Mouse (Mus musculus) lung, embryonic 14.5 days (tissue): ENCODE data around the gene Qk. TPM values are rescaled to one million over a fixed set of nuclear protein-coding genes. Genes with fewer than 3 reads are reported as not detected.

Experiments used
- ATAC-seq: fragments of 200-750 bp; cut with Nextera tagmentation; 2 replicates; pipeline ENCODE4 v1.8.0; 2017; ENCODE audit warnings: mild to moderate bottlenecking, moderate TSS enrichment, moderate library complexity; ENCODE audit not compliant: insufficient read depth
- DNase-seq: peaks from one replicate; pipeline ENCODE4 v3.0.0-alpha.2; 2015
- H3K27ac ChIP-seq: fragments of 300-500 bp; sonication (generic); 2 replicates; pipeline ENCODE4 v1.5.1; 2014; ENCODE audit warnings: low read depth, mild to moderate bottlenecking, moderate library complexity
- H3K27me3 ChIP-seq: fragments of 300-500 bp; sonication (generic); 2 replicates; pipeline ENCODE4 v1.6.1; 2014; ENCODE audit warnings: low read length, control low read depth; ENCODE audit not compliant: insufficient read depth
- H3K36me3 ChIP-seq: fragments of 300-500 bp; sonication (generic); 2 replicates; pipeline ENCODE4 v1.6.1; 2014; ENCODE audit warnings: control low read depth; ENCODE audit not compliant: insufficient read depth
- H3K4me1 ChIP-seq: fragments of 300-500 bp; sonication (generic); 2 replicates; pipeline ENCODE4 v1.6.1; 2014; ENCODE audit warnings: antibody characterized with exemption, control low read depth; ENCODE audit not compliant: insufficient read depth
- H3K4me2 ChIP-seq: fragments of 300-500 bp; sonication (generic); 2 replicates; pipeline ENCODE4 v1.6.1; 2014; ENCODE audit warnings: mild to moderate bottlenecking
- H3K4me3 ChIP-seq: fragments of 300-500 bp; sonication (generic); 2 replicates; pipeline ENCODE4 v1.5.1; 2014; ENCODE audit warnings: low read depth, low read length
- H3K9ac ChIP-seq: fragments of 300-500 bp; sonication (generic); 2 replicates; pipeline ENCODE4 v1.6.1; 2014
- H3K9me3 ChIP-seq: fragments of 300-500 bp; sonication (generic); 2 replicates; pipeline ENCODE4 v1.6.1; 2016; ENCODE audit warnings: low read depth, low read length, control low read depth
- CTCF ChIP-seq: IDR thresholded peaks from 2 replicates; pipeline ENCODE4 v1.5.1; 2016; ENCODE audit warnings: antibody characterized with exemption, low read depth
- WGBS: fragments of 180-500 bp; shearing (Covaris S2); extraction: QIAGEN DNeasy Blood & Tissue Kit; methylation state at CpG from one replicate; pipeline ENCODE4 v1.1.7; 2014; 5-methylcytosine and 5-hydroxymethylcytosine counted together
- polyA plus RNA-seq: library from polyadenylated mRNA; unstranded; fragments of >200 nt; fragmentation: Nextera tagmentation; extraction: Ambion mirVana; gene quantifications from 2 replicates; pipeline ENCODE4 v1.2.1, GENCODE M21; 2014

Gene Qk
- polyA plus RNA-seq, 1 experiment from 2014 or later = 49.7 TPM

- ATAC-seq (peak; percentile 54), DNase-seq (peak; percentile 88)
- Histone ChIP-seq H3K9ac (peak overlapping the region; percentile 99), H3K4me1 (peaks cover 11% of the 10 kb centered on the region), H3K27ac (peak overlapping the region; percentile 99), H3K4me3 (peak overlapping the region; percentile 85), H3K27me3 (no peaks in the 10 kb centered on the region), H3K4me2 (peak overlapping the region; percentile 60), H3K36me3 (no peaks in the 10 kb centered on the region), H3K9me3 (no peaks in the 10 kb centered on the region)
- under 1% methylated on average over 79 of the region's 153 CpGs for WGBS
- TF ChIP-seq CTCF = no peak
Observed at GRCm38 (mm10) chr17:10318561-10319430, 858 bp downstream of the Qk start.

DNA sequence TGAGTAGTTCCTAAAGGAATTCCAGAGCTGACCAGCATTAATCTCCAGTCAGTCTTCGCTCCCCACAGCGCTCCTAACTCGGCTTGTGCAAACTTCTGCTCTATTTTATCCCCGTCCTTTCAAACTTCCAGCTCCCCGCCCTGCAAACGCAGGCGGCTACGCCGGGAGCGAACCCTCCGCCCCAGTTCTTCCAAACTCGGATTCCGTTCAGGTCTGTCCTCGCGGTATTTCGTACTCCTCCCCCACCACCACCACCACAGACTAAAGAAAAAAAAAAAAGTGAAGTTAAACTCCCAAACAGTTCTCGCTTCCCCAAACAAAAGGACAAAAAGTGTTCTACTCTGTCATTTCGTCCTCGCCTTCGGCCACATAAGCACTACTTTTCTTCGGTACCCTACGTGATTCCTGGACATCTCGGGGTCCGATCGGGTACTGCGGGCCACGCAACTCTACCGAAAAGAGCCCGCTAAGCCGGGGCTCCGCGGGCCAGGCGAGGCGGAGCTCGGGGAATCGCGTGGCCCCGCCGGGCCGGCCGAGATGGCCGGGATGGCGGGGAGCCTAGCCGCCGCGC, 1.6 kb downstream of the Qk start:
- under 1% methylated on average over 46 of the region's 46 CpGs for WGBS
- Histone ChIP-seq H3K27ac (peak overlapping the region; percentile 99), H3K9ac (peak overlapping the region; percentile 99), H3K4me3 (peak overlapping the region; percentile 85), H3K4me2 (peak overlapping the region; percentile 60), H3K27me3 (no peaks in the 10 kb centered on the region), H3K4me1 (peaks cover 11% of the 10 kb centered on the region), H3K9me3 (no peaks in the 10 kb centered on the region), H3K36me3 (no peaks in the 10 kb centered on the region)
- no peak for TF ChIP-seq CTCF
- ATAC-seq (peak; percentile 41), DNase-seq (peak; percentile 85)

DNA sequence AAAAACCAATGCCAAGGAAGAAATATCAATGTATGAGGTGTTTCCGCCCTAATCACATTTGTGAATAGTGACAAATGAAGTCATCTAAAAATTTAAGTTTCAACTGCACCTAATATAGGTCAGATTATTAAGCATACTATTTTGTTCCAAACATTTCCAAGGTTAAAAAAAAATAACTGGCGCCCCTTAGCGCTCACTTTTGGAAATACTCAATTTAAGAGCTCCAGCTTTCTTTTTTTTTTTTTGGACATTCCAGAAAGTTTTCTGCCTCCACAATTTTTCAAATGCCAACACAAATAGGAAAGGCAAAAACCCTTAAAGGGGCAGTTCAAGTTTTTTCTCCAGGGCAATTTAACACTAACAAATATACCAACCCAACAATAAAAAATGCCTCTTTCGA, 2.5 kb downstream of the Qk start:
- peak; percentile 96 for DNase-seq
- WGBS = 4% methylated on average over 4 of the region's 4 CpGs
- Histone ChIP-seq H3K4me1 (peaks cover 17% of the 10 kb centered on the region), H3K9ac (peak overlapping the region; percentile 99), H3K4me2 (peak overlapping the region; percentile 60), H3K36me3 (no peaks in the 10 kb centered on the region), H3K27ac (peak overlapping the region; percentile 99), H3K27me3 (no peaks in the 10 kb centered on the region), H3K4me3 (peak overlapping the region; percentile 85), H3K9me3 (no peaks in the 10 kb centered on the region)
- TF ChIP-seq CTCF = peak; percentile 53
- no peak for ATAC-seq

DNA sequence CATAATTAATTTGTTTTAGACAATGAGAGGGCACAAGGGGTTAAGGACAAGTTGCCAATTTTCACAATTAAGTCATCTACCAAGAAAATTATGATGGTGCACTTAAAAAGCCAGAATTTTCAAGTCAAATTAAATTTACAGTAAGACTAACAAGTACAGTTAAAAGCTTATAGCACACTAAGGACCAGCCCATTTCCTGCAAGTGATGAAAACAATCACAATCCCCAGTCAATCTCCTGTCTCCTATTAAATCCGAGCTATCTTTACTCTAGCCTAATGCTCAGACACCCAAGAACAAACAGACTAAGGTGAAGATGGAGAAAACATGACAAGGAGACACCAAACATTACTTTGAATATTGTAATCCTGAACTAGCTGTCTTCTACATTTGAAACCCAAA, 3.2 kb downstream of the Qk start:
- no peaks in the 10 kb centered on the region for H3K36me3 ChIP-seq
- H3K4me3 ChIP-seq = peak overlapping the region; percentile 85
- H3K9me3 ChIP-seq = no peaks in the 10 kb centered on the region
- DNase-seq (no peak), ATAC-seq (no peak)
- H3K4me2 ChIP-seq = peak overlapping the region; percentile 60
- no peaks in the 10 kb centered on the region for H3K27me3 ChIP-seq
- H3K4me1 ChIP-seq = peaks cover 10% of the 10 kb centered on the region
- peak overlapping the region; percentile 7; the same call in 1 of the 2 replicates for H3K27ac ChIP-seq
- WGBS = 0% methylated on average over 1 of the region's 1 CpGs
- TF ChIP-seq CTCF = no peak
- H3K9ac ChIP-seq = peak overlapping the region; percentile 10

DNA sequence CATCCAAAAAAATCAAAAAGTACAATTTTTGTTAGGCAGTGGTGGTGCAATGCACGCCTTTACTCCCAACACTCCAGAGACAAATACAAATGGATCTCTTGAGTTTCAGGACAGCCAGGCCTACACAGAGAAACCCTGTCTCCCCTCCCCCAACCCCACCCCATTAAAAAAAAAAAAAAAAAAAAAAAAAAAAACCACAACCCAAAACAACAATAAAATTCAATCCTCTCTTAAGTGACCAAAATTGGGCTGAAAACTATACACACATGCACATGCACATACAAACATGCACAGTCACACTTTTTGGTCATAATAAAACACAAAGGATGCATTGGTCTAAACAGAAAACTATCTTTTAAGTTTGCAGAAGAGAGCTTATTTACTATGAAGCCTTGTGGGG, 9.6 kb downstream of the Qk start:
- Histone ChIP-seq H3K27ac (no peak overlapping the region), H3K4me3 (no peak overlapping the region), H3K9ac (no peak overlapping the region), H3K4me1 (0 out of 2 replicates have a peak, but pooled peaks cover 6% of the 10 kb centered on the region), H3K9me3 (no peaks in the 10 kb centered on the region), H3K36me3 (no peaks in the 10 kb centered on the region), H3K4me2 (no peak overlapping the region), H3K27me3 (no peaks in the 10 kb centered on the region)
- DNase-seq (no peak), ATAC-seq (no peak)
- WGBS = 43% methylated on average over 1 of the region's 1 CpGs
- TF ChIP-seq CTCF = no peak

DNA sequence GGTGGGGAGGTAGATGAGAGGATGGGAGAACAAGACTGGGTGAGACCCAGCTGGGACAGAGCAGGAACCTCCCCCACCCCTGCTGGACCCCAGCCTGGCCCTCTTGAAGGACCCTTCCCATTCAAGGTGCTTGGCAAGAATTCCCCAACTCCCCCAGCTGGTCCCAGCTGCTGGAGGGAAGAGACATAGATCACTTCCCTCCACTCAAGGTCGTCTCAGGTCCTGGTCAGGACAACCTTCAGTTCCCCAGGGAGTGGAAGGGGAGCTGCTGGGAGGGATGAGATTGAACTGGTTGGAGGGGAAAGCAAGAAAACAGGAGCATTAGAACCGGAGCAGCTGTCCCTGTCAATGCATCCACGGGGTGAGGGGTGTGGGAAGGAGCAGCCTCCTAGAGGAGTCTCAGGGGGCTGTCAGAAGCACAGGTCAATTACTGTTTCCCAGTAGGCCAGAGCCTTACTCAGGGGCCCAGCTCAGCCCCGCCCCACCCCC, 10.5 kb downstream of the Qk start:
- Histone ChIP-seq H3K4me2 (no peak overlapping the region; the same call in 1 of the 2 replicates), H3K36me3 (no peaks in the 10 kb centered on the region), H3K4me3 (no peak overlapping the region), H3K9ac (no peak overlapping the region), H3K4me1 (0 out of 2 replicates have a peak, but pooled peaks cover 6% of the 10 kb centered on the region), H3K27me3 (no peaks in the 10 kb centered on the region), H3K27ac (no peak overlapping the region), H3K9me3 (no peaks in the 10 kb centered on the region)
- ATAC-seq (peak; percentile 47; the same call in 1 of the 2 replicates), DNase-seq (no peak)
- WGBS = 36% methylated on average over 4 of the region's 4 CpGs
- TF ChIP-seq CTCF = no peak

GRCm38 (mm10) chr17:10306424-10306823, 13.2 kb downstream of the Qk start:
- Histone ChIP-seq H3K9ac (no peak overlapping the region), H3K4me3 (no peak overlapping the region), H3K4me2 (no peak overlapping the region), H3K27ac (no peak overlapping the region), H3K9me3 (no peaks in the 10 kb centered on the region), H3K27me3 (no peaks in the 10 kb centered on the region), H3K36me3 (no peaks in the 10 kb centered on the region), H3K4me1 (0 out of 2 replicates have a peak, but pooled peaks cover 2% of the 10 kb centered on the region)
- TF ChIP-seq CTCF = no peak
- no peak for ATAC-seq
- DNase-seq = no peak
- 62% methylated on average over 2 of the region's 2 CpGs for WGBS
